ENCODE assay signal across 30 mouse cellular contexts in genomic region chr6:120546292-120546691, GRCm38 (mm10). TPM values are rescaled to one million over a fixed set of nuclear protein-coding genes. Genes with fewer than 3 reads are reported as not detected.
"Had no signal": no experiment of that assay in that cellular context is flagged by ENCODE, and none has a peak within 500 bp of the region (broad histone marks: within the 10 kb centered on the region; RNA-seq: fewer than 3 reads in every experiment).

No protein-coding gene starts in this region.

- H3K27me3 ChIP-seq: heart, embryonic 12.5 days; hindbrain, embryonic 13.5 days; hindbrain, embryonic 15.5 days; kidney, embryonic 15.5 days; limb, embryonic 13.5 days; limb, embryonic 15.5 days; liver, embryonic 12.5 days had no signal

- H3K27ac ChIP-seq: gastrocnemius, adult 2 months; heart, embryonic 10.5 days; hindbrain, embryonic 13.5 days; hindbrain, embryonic 15.5 days; hindbrain, postnatal 0 days; kidney, embryonic 15.5 days; kidney, postnatal 0 days; limb, embryonic 13.5 days; limb, embryonic 15.5 days; liver, embryonic 14.5 days had no signal

- H3K36me3 ChIP-seq: heart, embryonic 10.5 days; heart, embryonic 12.5 days; hindbrain, embryonic 13.5 days; hindbrain, embryonic 15.5 days; kidney, embryonic 15.5 days; limb, embryonic 13.5 days; limb, embryonic 15.5 days; liver, embryonic 12.5 days had no signal

- DNase-seq: gastrocnemius, adult 2 months; gastrocnemius, postnatal 14 days; gastrocnemius, postnatal 36 days; heart, adult 18-20 months; heart, postnatal 10 days; heart, postnatal 36 days; kidney, adult 11 months; kidney, adult 2 months; kidney, adult 9 months; kidney, postnatal 14 days; kidney, postnatal 36 days; layer of hippocampus, adult 9-11 months; layer of hippocampus, postnatal 36 days; lung, adult 18-20 months had no signal

- H3K4me2 ChIP-seq: heart, embryonic 12.5 days; hindbrain, embryonic 13.5 days; hindbrain, embryonic 15.5 days; kidney, embryonic 15.5 days; limb, embryonic 13.5 days; limb, embryonic 15.5 days; liver, embryonic 12.5 days had no signal

- ATAC-seq: hindbrain, postnatal 0 days; intestine, embryonic 16.5 days; liver, embryonic 12.5 days had no signal

- H3K9me3 ChIP-seq: heart, embryonic 10.5 days; hindbrain, embryonic 13.5 days; hindbrain, embryonic 15.5 days; kidney, embryonic 15.5 days; limb, embryonic 13.5 days; limb, embryonic 15.5 days; liver, embryonic 12.5 days had no signal

- H3K4me1 ChIP-seq: limb, embryonic 15.5 days had no signal

- H3K4me3 ChIP-seq: gastrocnemius, adult 2 months; heart, embryonic 10.5 days; heart, embryonic 12.5 days; hindbrain, embryonic 13.5 days; hindbrain, embryonic 15.5 days; kidney, embryonic 15.5 days; limb, embryonic 13.5 days; limb, embryonic 15.5 days; liver, embryonic 12.5 days had no signal

- H3K9ac ChIP-seq: heart, embryonic 12.5 days; hindbrain, embryonic 13.5 days; hindbrain, embryonic 15.5 days; kidney, embryonic 15.5 days; limb, embryonic 13.5 days; limb, embryonic 15.5 days; liver, embryonic 12.5 days; liver, embryonic 14.5 days had no signal

RNA-seq across cellular contexts. Expression of gene Tmem121b, which starts 52.7 kb away (rescaled TPM):
- total RNA-seq: gastrocnemius, adult 2 months; gastrocnemius, postnatal 36 days; granulocyte monocyte progenitor cell, adult 5-6 weeks; heart, adult 18-20 months; heart, adult 8-10 months; heart, postnatal 36 days; liver, adult 2 months had no signal
- polyA plus RNA-seq: limb, embryonic 15.5 days; liver, adult 2 months; liver, embryonic 16.5 days had no signal
